In genomic region chr2:118677817-118678216, GRCm38 (mm10) we compare ENCODE assay signal across 8 mouse cellular contexts. TPM values are rescaled to one million over a fixed set of nuclear protein-coding genes. Genes with fewer than 3 reads are reported as not detected.
DNase-seq lines count a peak whose midpoint lies in the region; ATAC-seq lines count a peak whose summit lies in the region.

No protein-coding gene starts in this region.

- H3K27ac ChIP-seq in heart, embryonic 13.5 days (replicated peaks): no peak overlapping the region
- H3K27ac ChIP-seq in hindbrain, embryonic 16.5 days (ENCODE audit: low read depth, low read length): no peak overlapping the region

- WGBS in heart, embryonic 13.5 days: 19% methylated on average over 4 of the region's 4 CpGs
- 29% methylated on average over 4 of the region's 4 CpGs for WGBS in hindbrain, embryonic 16.5 days

- no peak for DNase-seq in heart, postnatal 14 days
- peak; percentile 68 for DNase-seq in cerebellum, adult 9-10 months
- DNase-seq in ovary, postnatal 14 days (ENCODE audit: low spot score): no peak
- DNase-seq in gastrocnemius, postnatal 14 days: no peak
- no peak for DNase-seq in spleen, postnatal 4 days (ENCODE audit: low spot score in 2 of 2)

- H3K4me2 ChIP-seq in heart, embryonic 13.5 days: peak overlapping the region; percentile 99
- H3K4me2 ChIP-seq in hindbrain, embryonic 16.5 days (ENCODE audit: low read length): peak overlapping the region; percentile 90

- peak overlapping the region; percentile 83 for H3K9ac ChIP-seq in heart, embryonic 13.5 days
- peak overlapping the region; percentile 66; the same call in 1 of the 2 replicates for H3K9ac ChIP-seq in hindbrain, embryonic 16.5 days (ENCODE audit: low read depth, low read length)

- no peak for ATAC-seq in heart, embryonic 13.5 days (ENCODE audit: extremely low read depth, insufficient number of reproducible peaks, low FRiP score, low TSS enrichment)
- ATAC-seq in hindbrain, embryonic 16.5 days: peak; percentile 34; the same call in 1 of the 2 replicates
- peak; percentile 72 for ATAC-seq in megakaryocyte progenitor cell, adult 5-6 weeks (replicated peaks; ENCODE audit: poor library complexity)

- H3K36me3 ChIP-seq in heart, embryonic 13.5 days: no peaks in the 10 kb centered on the region
- 0 out of 2 replicates have a peak, but pooled peaks cover 2% of the 10 kb centered on the region for H3K36me3 ChIP-seq in hindbrain, embryonic 16.5 days (ENCODE audit: control insufficient read depth, insufficient read depth, low read length)

- intact Hi-C loops in heart, postnatal 14 days (cut with DNase I): no loop called here
- intact Hi-C loops in gastrocnemius, postnatal 14 days (cut with DNase I; ENCODE audit: low total_unique reads): no loop called here

- H3K4me1 ChIP-seq in heart, embryonic 13.5 days: peaks cover 26% of the 10 kb centered on the region
- peaks cover 10% of the 10 kb centered on the region; the same call in 1 of the 2 replicates for H3K4me1 ChIP-seq in hindbrain, embryonic 16.5 days (ENCODE audit: control insufficient read depth, insufficient read depth, low read depth, low read length)

- peak overlapping the region; percentile 62 for H3K4me3 ChIP-seq in heart, embryonic 13.5 days
- peak overlapping the region; percentile 46 for H3K4me3 ChIP-seq in hindbrain, embryonic 16.5 days (ENCODE audit: low read length)

- H3K27me3 ChIP-seq in heart, embryonic 13.5 days (replicated peaks): peaks cover 89% of the 10 kb centered on the region
- peaks cover 19% of the 10 kb centered on the region for H3K27me3 ChIP-seq in hindbrain, embryonic 16.5 days (replicated peaks; ENCODE audit: control insufficient read depth, insufficient read depth, low read length)

- H3K9me3 ChIP-seq in heart, embryonic 13.5 days: no peaks in the 10 kb centered on the region
- H3K9me3 ChIP-seq in hindbrain, embryonic 16.5 days (ENCODE audit: control insufficient read depth, low read length): no peaks in the 10 kb centered on the region

RNA-seq across cellular contexts. Expression of gene Pak6, which starts 14.7 kb away (rescaled TPM):
- polyA plus RNA-seq in heart, embryonic 13.5 days (2015; fragmentation: Nextera tagmentation; extraction: Ambion mirVana): 7.4 and 7.5 TPM in 2 replicates
- total RNA-seq in heart, postnatal 14 days (2021): 10 to 100 TPM in 1 of 2 experiments, 1 to 10 TPM in 1; 7.8 to 10.9 TPM
- polyA plus RNA-seq in hindbrain, embryonic 16.5 days (2015; fragmentation: Nextera tagmentation; extraction: Ambion mirVana): 45.0 and 53.9 TPM in 2 replicates
- total RNA-seq in megakaryocyte progenitor cell, adult 5-6 weeks (2015): 0.07 and 0.17 TPM in 2 replicates
- total RNA-seq in megakaryocyte progenitor cell, adult 5-6 weeks (2017): 0.21 and 0.61 TPM in 2 replicates
- under 1 TPM; 0.07 to 0.14 TPM for total RNA-seq in gastrocnemius, postnatal 14 days (2021)

RNA-seq across cellular contexts. Expression of gene Ankrd63, which starts 25.9 kb away (rescaled TPM):
- 0.67 and 0.73 TPM in 2 replicates for polyA plus RNA-seq in heart, embryonic 13.5 days (2015; fragmentation: Nextera tagmentation; extraction: Ambion mirVana)
- total RNA-seq in heart, postnatal 14 days (2021): 1 to 10 TPM; 1.7 to 2.8 TPM
- polyA plus RNA-seq in hindbrain, embryonic 16.5 days (2015; fragmentation: Nextera tagmentation; extraction: Ambion mirVana): 0.03 TPM in 1 of 2 replicates, not detected in the other
- total RNA-seq in megakaryocyte progenitor cell, adult 5-6 weeks (2015): 0.61 and 0.89 TPM in 2 replicates
- 0.33 and 0.84 TPM in 2 replicates for total RNA-seq in megakaryocyte progenitor cell, adult 5-6 weeks (2017)
- total RNA-seq in gastrocnemius, postnatal 14 days (2021): not detected

RNA-seq across cellular contexts. Expression of gene Plcb2, which starts 50.4 kb away (rescaled TPM):
- polyA plus RNA-seq in heart, embryonic 13.5 days (2015; fragmentation: Nextera tagmentation; extraction: Ambion mirVana): 0.94 and 1.6 TPM in 2 replicates
- 1 to 10 TPM; 2.4 to 2.7 TPM for total RNA-seq in heart, postnatal 14 days (2021)
- 0.88 and 1.1 TPM in 2 replicates for polyA plus RNA-seq in hindbrain, embryonic 16.5 days (2015; fragmentation: Nextera tagmentation; extraction: Ambion mirVana)
- total RNA-seq in megakaryocyte progenitor cell, adult 5-6 weeks (2015): 71.2 and 80.9 TPM in 2 replicates
- total RNA-seq in megakaryocyte progenitor cell, adult 5-6 weeks (2017): 61.1 and 70.4 TPM in 2 replicates
- total RNA-seq in gastrocnemius, postnatal 14 days (2021): under 1 TPM; 0.08 to 0.27 TPM

Comparison
In these comparisons a context has a peak if more than half of its experiments do, and no peak if none do; other contexts are left out.
1. RNA of gene Pak6, which starts 14.7 kb away (total RNA-seq): 7.8 to 10.9 TPM in heart, postnatal 14 days; 0.07 to 0.61 TPM in megakaryocyte progenitor cell, adult 5-6 weeks and 0.07 to 0.14 TPM in gastrocnemius, postnatal 14 days; every median in the first group is over 4 times any median in the second.
2. RNA of gene Plcb2, which starts 50.4 kb away (total RNA-seq): 61.1 to 80.9 TPM in megakaryocyte progenitor cell, adult 5-6 weeks; 2.4 to 2.7 TPM in heart, postnatal 14 days and 0.08 to 0.27 TPM in gastrocnemius, postnatal 14 days; every median in the first group is over 10 times any median in the second.